24 mouse cellular contexts compared by ENCODE assay signal in genomic region chr7:130934654-130935053, GRCm38 (mm10). TPM values are rescaled to one million over a fixed set of nuclear protein-coding genes. Genes with fewer than 3 reads are reported as not detected.
DNase-seq lines count a peak whose midpoint lies in the region; ATAC-seq and TF ChIP-seq lines count a peak whose summit lies in the region.
"Had no signal": no experiment of that assay in that cellular context is flagged by ENCODE, and none has a peak within 500 bp of the region (broad histone marks: within the 10 kb centered on the region; RNA-seq: fewer than 3 reads in every experiment).

No protein-coding gene starts in this region.

- H3K36me3 ChIP-seq in heart, embryonic 11.5 days (ENCODE audit: control insufficient read depth, insufficient read depth, low read length), result no peaks in the 10 kb centered on the region
- H3K36me3 ChIP-seq in heart, embryonic 13.5 days, result no peaks in the 10 kb centered on the region
- no peaks in the 10 kb centered on the region for H3K36me3 ChIP-seq in midbrain, embryonic 11.5 days (ENCODE audit: control insufficient read depth, insufficient read depth, low read length)
- H3K36me3 ChIP-seq in midbrain, postnatal 0 days (ENCODE audit: insufficient read depth, low read length), result no peaks in the 10 kb centered on the region
- H3K36me3 ChIP-seq: embryonic facial prominence, embryonic 12.5 days; embryonic facial prominence, embryonic 15.5 days; forebrain, embryonic 12.5 days had no signal

- H3K27ac ChIP-seq in heart, embryonic 11.5 days (ENCODE audit: low read depth, low read length), result no peak overlapping the region
- no peak overlapping the region for H3K27ac ChIP-seq in heart, embryonic 13.5 days (replicated peaks)
- H3K27ac ChIP-seq in midbrain, embryonic 11.5 days (ENCODE audit: low read depth, low read length), result no peak overlapping the region
- no peak overlapping the region for H3K27ac ChIP-seq in midbrain, postnatal 0 days (ENCODE audit: low read depth, low read length)
- H3K27ac ChIP-seq: embryonic facial prominence, embryonic 12.5 days; embryonic facial prominence, embryonic 15.5 days; forebrain, embryonic 12.5 days; hindbrain, embryonic 14.5 days; hindbrain, postnatal 0 days had no signal

- whole genome bisulfite sequencing in heart, embryonic 11.5 days (ENCODE audit: insufficient replicate concordance), result 70% methylated on average over 4 of the region's 4 CpGs
- WGBS in heart, embryonic 13.5 days, result 78% methylated on average over 4 of the region's 4 CpGs
- WGBS in midbrain, embryonic 11.5 days, result 80% methylated on average over 4 of the region's 4 CpGs
- 84% methylated on average over 4 of the region's 4 CpGs for whole genome bisulfite sequencing in midbrain, postnatal 0 days

- H3K9me3 ChIP-seq in heart, embryonic 11.5 days (replicated peaks; ENCODE audit: control insufficient read depth, low read length), result peaks cover 4% of the 10 kb centered on the region
- H3K9me3 ChIP-seq in heart, embryonic 13.5 days, result no peaks in the 10 kb centered on the region
- no peaks in the 10 kb centered on the region for H3K9me3 ChIP-seq in midbrain, embryonic 11.5 days (ENCODE audit: control insufficient read depth, low read length)
- H3K9me3 ChIP-seq in midbrain, postnatal 0 days (ENCODE audit: low read length), result no peaks in the 10 kb centered on the region
- H3K9me3 ChIP-seq: embryonic facial prominence, embryonic 12.5 days; embryonic facial prominence, embryonic 15.5 days; forebrain, embryonic 12.5 days had no signal

- no peak overlapping the region for H3K4me3 ChIP-seq in heart, embryonic 11.5 days (ENCODE audit: low read depth, low read length)
- peak overlapping the region; percentile 73; the same call in 1 of the 2 replicates for H3K4me3 ChIP-seq in heart, embryonic 13.5 days
- H3K4me3 ChIP-seq in midbrain, embryonic 11.5 days (ENCODE audit: low read depth, low read length), result no peak overlapping the region
- no peak overlapping the region for H3K4me3 ChIP-seq in midbrain, postnatal 0 days (ENCODE audit: low read depth, low read length)

- no peak overlapping the region for H3K4me2 ChIP-seq in heart, embryonic 11.5 days
- peak overlapping the region; percentile 96; the same call in 1 of the 2 replicates for H3K4me2 ChIP-seq in heart, embryonic 13.5 days
- H3K4me2 ChIP-seq in midbrain, embryonic 11.5 days, result no peak overlapping the region
- H3K4me2 ChIP-seq in midbrain, postnatal 0 days (ENCODE audit: low read depth, low read length, poor library complexity, severe bottlenecking), result no peak overlapping the region

- H3K4me1 ChIP-seq in heart, embryonic 11.5 days (ENCODE audit: control insufficient read depth, insufficient read depth, low read length), result peaks cover 15% of the 10 kb centered on the region
- peaks cover 40% of the 10 kb centered on the region for H3K4me1 ChIP-seq in heart, embryonic 13.5 days
- H3K4me1 ChIP-seq in midbrain, embryonic 11.5 days (ENCODE audit: control insufficient read depth, insufficient read depth, low read length), result peaks cover 7% of the 10 kb centered on the region; the same call in 1 of the 2 replicates
- H3K4me1 ChIP-seq in midbrain, postnatal 0 days (ENCODE audit: insufficient read depth, low read length), result no peaks in the 10 kb centered on the region

- DNase-seq in heart, adult 11 months, result peak; percentile 86
- no peak for DNase-seq in heart, postnatal 4 days
- peak; percentile 84 for DNase-seq in midbrain, embryonic 11.5 days (ENCODE audit: low spot score, missing footprints)
- DNase-seq in midbrain, postnatal 0 days (ENCODE audit: low spot score), result no peak
- DNase-seq: adrenal gland, adult 2 months; cerebellum, adult 11 months; cerebellum, adult 2 months; cerebellum, adult 9-11 months; cerebellum, postnatal 25 days; gastrocnemius, postnatal 25 days; kidney, adult 18-20 months had no signal

- TF ChIP-seq CTCF in midbrain, postnatal 0 days (IDR thresholded peaks at IDR 0.05), result no peak

- no peak for ATAC-seq in heart, embryonic 11.5 days (replicated peaks; ENCODE audit: insufficient number of reproducible peaks, low FRiP score, low TSS enrichment)
- no peak for ATAC-seq in heart, embryonic 13.5 days (ENCODE audit: extremely low read depth, insufficient number of reproducible peaks, low FRiP score, low TSS enrichment)
- no peak for ATAC-seq in midbrain, embryonic 11.5 days (ENCODE audit: low FRiP score)
- ATAC-seq in midbrain, postnatal 0 days (ENCODE audit: low FRiP score), result no peak
- ATAC-seq: CD4-positive, CD25-positive, alpha-beta regulatory T cell, adult 4 months; forebrain, embryonic 16.5 days; hindbrain, postnatal 0 days; inflammation-experienced regulatory T-cells, adult 6 months; intestine, embryonic 16.5 days had no signal

- H3K27me3 ChIP-seq in heart, embryonic 11.5 days (ENCODE audit: control insufficient read depth, insufficient read depth, low read length), result peaks cover 51% of the 10 kb centered on the region
- H3K27me3 ChIP-seq in heart, embryonic 13.5 days (replicated peaks), result peaks cover 71% of the 10 kb centered on the region
- H3K27me3 ChIP-seq in midbrain, embryonic 11.5 days (ENCODE audit: control insufficient read depth, insufficient read depth, low read length), result peaks cover 50% of the 10 kb centered on the region
- peaks cover 55% of the 10 kb centered on the region for H3K27me3 ChIP-seq in midbrain, postnatal 0 days (ENCODE audit: insufficient read depth, low read length)

- no peak overlapping the region for H3K9ac ChIP-seq in heart, embryonic 11.5 days (ENCODE audit: low read depth, low read length)
- H3K9ac ChIP-seq in heart, embryonic 13.5 days, result no peak overlapping the region
- H3K9ac ChIP-seq in midbrain, embryonic 11.5 days (ENCODE audit: low read length), result no peak overlapping the region
- H3K9ac ChIP-seq in midbrain, postnatal 0 days (replicated peaks; ENCODE audit: low read length, poor library complexity, severe bottlenecking), result no peak overlapping the region
- H3K9ac ChIP-seq: embryonic facial prominence, embryonic 12.5 days; forebrain, embryonic 12.5 days; hindbrain, embryonic 14.5 days had no signal

RNA-seq across cellular contexts. Expression of gene Htra1, which starts 1.3 kb away (rescaled TPM):
- polyA plus RNA-seq in heart, embryonic 11.5 days (2014; fragmentation: Nextera tagmentation; extraction: Ambion mirVana), result 38.7 TPM in 2 replicates
- polyA plus RNA-seq in heart, embryonic 13.5 days (2015; fragmentation: Nextera tagmentation; extraction: Ambion mirVana), result 52.9 and 65.4 TPM in 2 replicates
- total RNA-seq in heart, postnatal 4 days (2021), result 100 to 1,000 TPM; 125 to 139 TPM
- polyA plus RNA-seq in midbrain, embryonic 11.5 days (2014; fragmentation: Nextera tagmentation; extraction: Ambion mirVana), result 2.7 and 3.5 TPM in 2 replicates
- total RNA-seq in midbrain, postnatal 0 days (2014; rRNA removed), result 23.5 and 31.8 TPM in 2 replicates
- 32.9 and 33.3 TPM in 2 replicates for polyA plus RNA-seq in midbrain, postnatal 0 days (2015; fragmentation: Nextera tagmentation; extraction: Ambion mirVana)
- total RNA-seq: common myeloid progenitor, adult 5-6 weeks; MEL had no signal
- polyA plus RNA-seq: CD4-positive, CD25-positive, alpha-beta regulatory T cell, adult 4 months; inflammation-experienced regulatory T-cells, adult 6 months had no signal

Comparison
In these comparisons a context has a peak if more than half of its experiments do, and no peak if none do; other contexts are left out.
1. DNase-seq: peak in heart, adult 11 months (single experiment) and midbrain, embryonic 11.5 days (single experiment); none in heart, postnatal 4 days (single experiment) and midbrain, postnatal 0 days (single experiment).